Comparison of ENCODE assay signal across 8 mouse cellular contexts in genomic region chr9:113706841-113707240, GRCm38 (mm10). TPM values are rescaled to one million over a fixed set of nuclear protein-coding genes. Genes with fewer than 3 reads are reported as not detected.
DNase-seq lines count a peak whose midpoint lies in the region; ATAC-seq and TF ChIP-seq lines count a peak whose summit lies in the region.

No protein-coding gene starts in this region.

- peaks cover 17% of the 10 kb centered on the region for H3K4me1 ChIP-seq in thymus, adult 2 months (replicated peaks; ENCODE audit: control insufficient read depth, insufficient read depth, low read length)
- peaks cover 11% of the 10 kb centered on the region; the same call in 1 of the 2 replicates for H3K4me1 ChIP-seq in embryonic fibroblast, embryonic 13.5 days (ENCODE audit: control insufficient read depth, insufficient read depth, low read length)
- H3K4me1 ChIP-seq in intestine, postnatal 0 days (replicated peaks; ENCODE audit: control insufficient read depth, insufficient read depth, low read length) = no peaks in the 10 kb centered on the region
- H3K4me1 ChIP-seq in neural tube, embryonic 14.5 days (ENCODE audit: control insufficient read depth, insufficient read depth, low read length) = peaks cover 14% of the 10 kb centered on the region

- peak overlapping the region; percentile 99 for H3K9ac ChIP-seq in intestine, postnatal 0 days (ENCODE audit: low read depth, low read length)
- H3K9ac ChIP-seq in neural tube, embryonic 14.5 days (replicated peaks; ENCODE audit: low read depth, low read length) = 0 out of 2 replicates have a peak overlapping the region, but pooled peaks have one; percentile 2

- WGBS in thymus, adult 2 months = 6% methylated on average over 9 of the region's 9 CpGs
- WGBS in intestine, postnatal 0 days = 17% methylated on average over 9 of the region's 9 CpGs
- 70% methylated on average over 9 of the region's 9 CpGs for WGBS in neural tube, embryonic 14.5 days

- no peaks in the 10 kb centered on the region for H3K27me3 ChIP-seq in thymus, adult 2 months (ENCODE audit: control insufficient read depth, insufficient read depth, low read length)
- H3K27me3 ChIP-seq in intestine, postnatal 0 days (replicated peaks; ENCODE audit: control insufficient read depth, insufficient read depth, low read length) = no peaks in the 10 kb centered on the region
- no peaks in the 10 kb centered on the region for H3K27me3 ChIP-seq in neural tube, embryonic 14.5 days (ENCODE audit: control insufficient read depth, insufficient read depth, low read length)

- no peaks in the 10 kb centered on the region for H3K9me3 ChIP-seq in intestine, postnatal 0 days (ENCODE audit: control insufficient read depth)
- no peaks in the 10 kb centered on the region for H3K9me3 ChIP-seq in neural tube, embryonic 14.5 days (ENCODE audit: control insufficient read depth, low read length)

- peak overlapping the region; percentile 77 for H3K4me2 ChIP-seq in intestine, postnatal 0 days (replicated peaks; ENCODE audit: low read depth)
- H3K4me2 ChIP-seq in neural tube, embryonic 14.5 days (ENCODE audit: low read depth, low read length) = peak overlapping the region; percentile 84

- no peak for ATAC-seq in intestine, postnatal 0 days
- ATAC-seq in neural tube, embryonic 14.5 days (ENCODE audit: low read depth) = no peak

- no peak for TF ChIP-seq POLR2A in thymus, adult 2 months (IDR thresholded peaks at IDR 0.05; ENCODE audit: control insufficient read depth, extremely low read depth, insufficient read depth, low read length, poor library complexity)
- TF ChIP-seq POLR2A in embryonic fibroblast, embryonic 13.5 days (IDR thresholded peaks at IDR 0.05; ENCODE audit: low read depth, low read length) = no peak

- no peaks in the 10 kb centered on the region for H3K36me3 ChIP-seq in thymus, adult 2 months (ENCODE audit: control insufficient read depth, insufficient read depth, low read length)
- no peaks in the 10 kb centered on the region for H3K36me3 ChIP-seq in intestine, postnatal 0 days (ENCODE audit: control insufficient read depth, insufficient read depth)
- H3K36me3 ChIP-seq in neural tube, embryonic 14.5 days (ENCODE audit: control insufficient read depth, insufficient read depth, low read length) = no peaks in the 10 kb centered on the region

- TF ChIP-seq CTCF in thymus, adult 2 months (IDR thresholded peaks at IDR 0.05; ENCODE audit: borderline replicate concordance, control insufficient read depth, extremely low read depth, insufficient read depth, low read length, poor library complexity) = no peak
- no peak for TF ChIP-seq CTCF in embryonic fibroblast, embryonic 13.5 days (IDR thresholded peaks at IDR 0.05; ENCODE audit: borderline replicate concordance, insufficient read depth, low read length)
- TF ChIP-seq CTCF in intestine, postnatal 0 days (IDR thresholded peaks at IDR 0.05; ENCODE audit: low read depth) = no peak

- peak overlapping the region; percentile 12 for H3K4me3 ChIP-seq in thymus, adult 2 months (ENCODE audit: control insufficient read depth, insufficient read depth, low read length)
- H3K4me3 ChIP-seq in embryonic fibroblast, embryonic 13.5 days (ENCODE audit: insufficient read depth, low read length) = peak overlapping the region; percentile 85
- H3K4me3 ChIP-seq in intestine, postnatal 0 days (ENCODE audit: low read depth, low read length) = peak overlapping the region; percentile 98
- peak overlapping the region; percentile 95 for H3K4me3 ChIP-seq in neural tube, embryonic 14.5 days (ENCODE audit: low read depth, low read length)

- DNase-seq in thymus, adult 2 months = peak; percentile 11
- DNase-seq in thymus, postnatal 10 days (ENCODE audit: low spot score in 2 of 2) = no peak
- no peak for DNase-seq in gastrocnemius, postnatal 10 days
- DNase-seq in urinary bladder, postnatal 10 days (ENCODE audit: low spot score) = no peak
- DNase-seq in embryo, embryonic 10.5 days (ENCODE audit: low spot score) = no peak

- no peak overlapping the region for H3K27ac ChIP-seq in thymus, adult 2 months (ENCODE audit: control insufficient read depth, insufficient read depth, low read length)
- peak overlapping the region; percentile 93; the same call in 1 of the 2 replicates for H3K27ac ChIP-seq in embryonic fibroblast, embryonic 13.5 days (ENCODE audit: insufficient read depth, low read length)
- 0 out of 2 replicates have a peak overlapping the region, but pooled peaks have one; percentile 99 for H3K27ac ChIP-seq in intestine, postnatal 0 days (ENCODE audit: low read depth, low read length)
- H3K27ac ChIP-seq in neural tube, embryonic 14.5 days (ENCODE audit: low read depth, low read length) = no peak overlapping the region

RNA-seq across cellular contexts. Expression of gene Pdcd6ip, which starts 1.2 kb away (rescaled TPM):
- polyA plus RNA-seq in thymus, adult 2 months (2012; rRNA removed) = 164 and 190 TPM in 2 replicates
- polyA plus RNA-seq in embryonic fibroblast, embryonic 13.5 days (2011; ENCODE audit: insufficient read length, low read depth, missing spikeins) = 169 and 193 TPM in 2 replicates
- 100 and 101 TPM in 2 replicates for polyA plus RNA-seq in intestine, postnatal 0 days (2015; fragmentation: Nextera tagmentation; extraction: Ambion mirVana)
- polyA plus RNA-seq in neural tube, embryonic 14.5 days (2014; fragmentation: Nextera tagmentation; extraction: Ambion mirVana) = 28.6 and 42.7 TPM in 2 replicates
- total RNA-seq in gastrocnemius, postnatal 10 days (2021) = 10 to 100 TPM; 50.2 to 59.3 TPM

RNA-seq across cellular contexts. Expression of gene Clasp2, which starts 34.4 kb away (rescaled TPM):
- 12.6 and 17.7 TPM in 2 replicates for polyA plus RNA-seq in thymus, adult 2 months (2012; rRNA removed)
- 37.5 and 43.7 TPM in 2 replicates for polyA plus RNA-seq in embryonic fibroblast, embryonic 13.5 days (2011; ENCODE audit: insufficient read length, low read depth, missing spikeins)
- 7.2 and 9.0 TPM in 2 replicates for polyA plus RNA-seq in intestine, postnatal 0 days (2015; fragmentation: Nextera tagmentation; extraction: Ambion mirVana)
- polyA plus RNA-seq in neural tube, embryonic 14.5 days (2014; fragmentation: Nextera tagmentation; extraction: Ambion mirVana) = 171 and 176 TPM in 2 replicates
- total RNA-seq in gastrocnemius, postnatal 10 days (2021) = 10 to 100 TPM; 48.2 to 52.2 TPM

Comparison
In these comparisons a context has a peak if more than half of its experiments do, and no peak if none do; other contexts are left out.
1. H3K27ac ChIP-seq: peak in embryonic fibroblast, embryonic 13.5 days (single experiment) and intestine, postnatal 0 days (single experiment); none in thymus, adult 2 months (single experiment) and neural tube, embryonic 14.5 days (single experiment).
2. H3K4me3 ChIP-seq: peak in every context shown above with its lines; median percentile 98 in intestine, postnatal 0 days; 95 in neural tube, embryonic 14.5 days; 85 in embryonic fibroblast, embryonic 13.5 days; 12 in thymus, adult 2 months.